Mouse (Mus musculus): ENCODE data around the gene E130116L18Rik. TPM values are rescaled to one million over a fixed set of nuclear protein-coding genes. Genes with fewer than 3 reads are reported as not detected.
"Not testable (repeated sequence)": the region's sequence is repeated elsewhere in the genome, so short reads cannot be mapped to it uniquely, and the experiment has no call there.

The E130116L18Rik gene
- polyA plus RNA-seq, 1 experiment: not detected

DNA sequence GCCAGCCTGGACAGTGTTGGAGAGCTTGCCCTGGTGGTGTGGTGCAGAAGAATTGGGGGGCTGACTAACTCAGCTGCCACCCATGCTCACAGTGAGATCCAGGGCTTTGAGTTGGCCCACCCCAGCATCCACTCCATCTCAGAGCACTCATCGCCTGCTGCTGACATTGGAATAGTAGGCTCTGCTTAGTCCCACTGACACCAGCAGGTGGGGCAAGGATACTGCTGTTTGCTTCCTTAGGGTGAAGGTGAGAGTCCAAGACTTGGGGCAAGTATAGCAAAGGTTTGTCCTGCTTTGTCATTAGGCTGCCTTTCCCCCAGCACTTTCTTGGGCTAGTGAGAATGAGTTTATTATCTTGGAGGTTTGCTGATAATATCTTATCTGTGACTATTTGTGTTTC lies 34.2 kb downstream of the E130116L18Rik start:
- TF ChIP-seq POLR2A (IDR thresholded peaks at IDR 0.05; ENCODE audit: insufficient read depth, low read depth, low read length) (no peak), CTCF (IDR thresholded peaks at IDR 0.05; ENCODE audit: insufficient read depth, low read depth, low read length) (no peak)
- Histone ChIP-seq H3K27ac (ENCODE audit: insufficient read depth, low read depth, low read length) (no peak overlapping the region), H3K4me3 (ENCODE audit: insufficient read depth, low read depth, low read length) (no peak overlapping the region), H3K4me1 (ENCODE audit: control insufficient read depth, insufficient read depth, low read length) (no peaks in the 10 kb centered on the region)
- WGBS: 67% methylated on average over 1 of the region's 1 CpGs

DNA sequence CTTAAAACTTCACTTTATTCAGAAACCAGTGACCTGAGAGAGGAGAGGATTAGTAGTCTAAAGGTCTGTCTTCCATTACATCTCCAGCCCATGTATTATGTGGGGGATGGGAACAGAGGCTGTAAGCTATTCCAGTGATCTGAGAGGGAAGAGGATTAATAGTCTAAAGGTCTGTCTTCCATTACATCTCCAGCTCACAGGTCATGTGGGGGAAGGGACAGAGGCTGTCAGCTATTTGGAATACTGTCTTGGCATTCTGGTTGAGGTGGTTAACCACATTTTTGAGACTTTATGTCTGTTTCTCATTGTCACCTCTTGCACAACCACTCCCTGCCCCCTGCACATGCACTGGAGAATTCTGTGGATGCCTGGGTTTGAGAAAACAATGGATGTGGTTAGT lies 35.2 kb downstream of the E130116L18Rik start:
- H3K27ac ChIP-seq (ENCODE audit: insufficient read depth, low read depth, low read length): no peak overlapping the region
- TF ChIP-seq POLR2A (IDR thresholded peaks at IDR 0.05; ENCODE audit: insufficient read depth, low read depth, low read length) (no peak), CTCF (IDR thresholded peaks at IDR 0.05; ENCODE audit: insufficient read depth, low read depth, low read length) (no peak)

DNA sequence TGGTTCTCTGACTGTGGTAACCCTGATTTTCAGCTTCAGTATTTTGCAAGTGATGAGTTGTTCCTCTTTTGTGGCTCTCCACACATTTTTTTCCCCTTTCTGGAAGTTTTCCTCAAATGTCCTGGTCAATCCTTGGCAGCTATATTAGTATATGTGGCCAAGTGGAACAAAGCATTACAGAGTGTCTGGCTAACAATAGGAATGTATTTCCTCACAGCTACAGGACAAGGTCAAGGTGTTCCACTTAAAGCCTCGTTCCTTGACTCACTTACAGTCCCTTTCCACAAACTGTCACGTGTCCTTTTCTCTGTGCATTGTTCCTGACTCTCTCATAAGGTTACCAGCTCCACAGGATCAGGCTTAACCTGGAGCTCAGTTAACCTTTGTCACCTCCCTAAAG lies 38.4 kb downstream of the E130116L18Rik start:
- Histone ChIP-seq H3K4me3 (ENCODE audit: insufficient read depth, low read depth, low read length) (no peak overlapping the region), H3K27ac (ENCODE audit: insufficient read depth, low read depth, low read length) (no peak overlapping the region), H3K4me1 (ENCODE audit: control insufficient read depth, insufficient read depth, low read length) (no peaks in the 10 kb centered on the region)
- TF ChIP-seq CTCF (IDR thresholded peaks at IDR 0.05; ENCODE audit: insufficient read depth, low read depth, low read length) (no peak), POLR2A (IDR thresholded peaks at IDR 0.05; ENCODE audit: insufficient read depth, low read depth, low read length) (no peak)
- WGBS: 68% methylated on average over 2 of the region's 2 CpGs

More for the DNA sequence above, 35.2 kb downstream of the E130116L18Rik start:
- Histone ChIP-seq H3K4me1 (ENCODE audit: control insufficient read depth, insufficient read depth, low read length) (no peaks in the 10 kb centered on the region), H3K4me3 (ENCODE audit: insufficient read depth, low read depth, low read length) (no peak overlapping the region)

DNA sequence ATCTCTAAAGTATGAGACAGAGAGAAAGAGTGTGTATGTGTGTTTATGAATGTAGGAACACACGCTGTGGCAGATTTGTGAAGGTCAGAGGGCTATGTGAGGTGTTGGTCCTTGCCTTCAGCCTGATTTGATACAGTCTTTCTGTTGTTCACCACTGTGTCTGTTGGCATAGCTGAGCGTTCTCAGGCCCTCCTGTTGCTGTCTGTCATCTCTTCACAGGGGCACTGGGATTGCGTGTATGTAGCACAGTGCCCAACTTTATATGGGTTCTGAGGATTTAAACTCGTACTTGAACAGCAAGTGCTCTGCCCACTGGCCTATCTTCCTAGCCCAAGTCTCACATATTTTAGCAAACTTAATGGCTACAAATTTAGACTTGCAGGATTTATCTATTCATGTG lies 39.4 kb downstream of the E130116L18Rik start:
- TF ChIP-seq CTCF (IDR thresholded peaks at IDR 0.05; ENCODE audit: insufficient read depth, low read depth, low read length) (no peak), POLR2A (IDR thresholded peaks at IDR 0.05; ENCODE audit: insufficient read depth, low read depth, low read length) (no peak)
- WGBS: 90% methylated on average over 4 of the region's 4 CpGs
- H3K27ac ChIP-seq (ENCODE audit: insufficient read depth, low read depth, low read length): no peak overlapping the region
- H3K4me1 ChIP-seq (ENCODE audit: control insufficient read depth, insufficient read depth, low read length): no peaks in the 10 kb centered on the region
- no peak overlapping the region for H3K4me3 ChIP-seq (ENCODE audit: insufficient read depth, low read depth, low read length)

DNA sequence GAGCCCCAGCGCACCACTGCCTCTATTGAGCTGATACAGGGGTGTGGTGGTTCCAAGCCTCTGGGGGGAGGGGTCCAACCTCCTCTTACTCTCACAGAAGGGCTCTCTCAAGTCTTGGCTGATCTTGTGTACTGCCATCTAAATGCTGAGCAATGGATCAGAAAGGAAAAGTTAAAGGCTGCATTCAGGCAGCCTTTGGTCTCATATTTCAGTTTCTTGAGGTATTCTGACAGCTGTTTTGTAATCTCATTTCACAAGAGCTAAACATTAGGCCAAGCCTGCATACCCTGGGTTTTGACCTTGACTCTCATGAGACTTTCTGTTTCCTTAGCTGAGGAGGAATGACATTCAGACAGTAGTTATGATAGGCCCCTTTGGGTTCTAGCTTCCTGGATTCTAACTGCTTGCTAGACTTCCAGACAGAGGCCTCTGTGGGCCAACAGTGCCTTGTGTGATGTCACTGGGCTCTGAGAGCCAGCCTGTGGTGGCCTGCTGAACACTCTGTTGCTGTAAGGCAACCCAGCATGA lies 41.9 kb downstream of the E130116L18Rik start, which contains the start of gene Galntl5:
Gene Galntl5 (plus strand): TSS at position 457 of the 528 bp plus-strand sequence.
- H3K4me3 ChIP-seq (ENCODE audit: insufficient read depth, low read depth, low read length): no peak within 1 kb of the TSS
- WGBS: 97% methylated on average over 1 of the region's 1 CpGs
- no peak within 1 kb of the TSS for H3K27ac ChIP-seq (ENCODE audit: insufficient read depth, low read depth, low read length)
- H3K4me1 ChIP-seq (ENCODE audit: control insufficient read depth, insufficient read depth, low read length): no peaks in the 10 kb centered on the region
- no peak for TF ChIP-seq POLR2A (IDR thresholded peaks at IDR 0.05; ENCODE audit: insufficient read depth, low read depth, low read length)
- no peak for TF ChIP-seq CTCF (IDR thresholded peaks at IDR 0.05; ENCODE audit: insufficient read depth, low read depth, low read length)

DNA sequence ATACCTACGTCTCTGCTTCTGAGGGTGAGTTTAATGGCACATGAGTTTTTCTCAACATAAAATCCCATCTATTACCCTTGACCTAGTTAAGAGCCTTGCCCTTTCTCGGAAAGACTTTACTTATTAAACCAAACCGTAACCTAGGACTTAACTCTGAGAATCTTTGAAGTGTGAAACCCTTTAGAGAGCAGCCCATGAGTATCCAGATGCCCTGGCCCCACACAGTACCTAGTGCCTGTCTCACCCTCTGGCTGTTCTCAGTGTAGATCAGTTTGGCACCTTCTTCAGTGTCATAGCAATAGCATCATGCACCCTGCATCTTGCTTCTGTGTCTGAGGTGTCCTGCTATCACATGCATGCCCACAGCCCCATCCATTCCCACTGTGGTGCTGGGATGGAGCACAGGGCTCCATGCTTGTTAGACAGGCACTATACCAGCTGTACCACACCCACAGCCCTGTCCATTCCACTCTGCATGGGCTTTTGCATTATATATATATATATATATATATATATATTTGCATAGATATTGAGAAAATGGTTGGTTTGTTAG lies 42.9 kb downstream of the E130116L18Rik start:
- H3K4me1 ChIP-seq (ENCODE audit: control insufficient read depth, insufficient read depth, low read length): no peaks in the 10 kb centered on the region
- 93% methylated on average over 3 of the region's 3 CpGs for WGBS
- TF ChIP-seq POLR2A (IDR thresholded peaks at IDR 0.05; ENCODE audit: insufficient read depth, low read depth, low read length): no peak
- TF ChIP-seq CTCF (IDR thresholded peaks at IDR 0.05; ENCODE audit: insufficient read depth, low read depth, low read length): no peak
- H3K4me3 ChIP-seq (ENCODE audit: insufficient read depth, low read depth, low read length): no peak overlapping the region
- no peak overlapping the region for H3K27ac ChIP-seq (ENCODE audit: insufficient read depth, low read depth, low read length)

DNA sequence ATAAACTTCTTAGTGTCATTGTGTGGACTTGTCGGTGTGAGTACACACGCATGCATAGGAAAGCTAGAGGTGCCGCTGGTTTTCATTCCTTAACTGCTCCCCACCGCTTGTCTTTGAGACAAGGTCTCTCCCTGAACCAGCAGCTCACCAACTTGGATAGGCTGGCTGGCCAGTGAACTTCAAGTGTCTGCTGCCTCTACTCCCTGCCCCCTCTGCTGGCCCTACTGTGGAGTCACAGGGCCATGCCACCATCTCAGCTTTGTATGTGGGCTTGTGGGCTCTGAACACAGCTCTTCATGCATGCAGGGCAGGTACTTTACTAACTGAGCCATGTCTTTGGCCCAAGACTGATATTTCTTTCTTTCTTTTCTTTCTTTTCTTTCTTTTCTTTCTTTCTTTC lies 43.7 kb downstream of the E130116L18Rik start:
- TF ChIP-seq POLR2A (IDR thresholded peaks at IDR 0.05; ENCODE audit: insufficient read depth, low read depth, low read length) (no peak), CTCF (IDR thresholded peaks at IDR 0.05; ENCODE audit: insufficient read depth, low read depth, low read length) (no peak)
- Histone ChIP-seq H3K4me3 (ENCODE audit: insufficient read depth, low read depth, low read length) (no peak overlapping the region), H3K4me1 (ENCODE audit: control insufficient read depth, insufficient read depth, low read length) (no peaks in the 10 kb centered on the region), H3K27ac (ENCODE audit: insufficient read depth, low read depth, low read length) (no peak overlapping the region)
- WGBS: 99% methylated on average over 4 of the region's 4 CpGs

DNA sequence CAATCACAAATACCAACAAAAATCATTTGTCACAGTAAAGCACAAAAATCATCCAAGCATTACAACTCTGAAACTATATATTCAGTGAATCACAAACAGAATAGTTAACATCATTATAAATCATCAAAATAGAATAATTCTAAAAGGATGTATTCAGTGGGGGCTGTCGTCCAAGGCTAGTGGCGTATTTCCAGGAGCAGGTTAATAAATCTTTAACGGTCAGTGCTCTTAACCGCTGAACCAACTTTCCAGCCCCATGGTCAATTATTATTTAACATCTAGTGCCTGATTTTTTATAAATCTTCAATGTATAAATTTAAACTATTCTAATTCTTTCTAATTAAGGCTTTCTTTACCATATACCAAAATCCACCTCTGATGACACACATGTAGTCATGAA lies 44.4 kb downstream of the E130116L18Rik start:
- not testable (repeated sequence) for H3K4me1 ChIP-seq (ENCODE audit: control insufficient read depth, insufficient read depth, low read length); H3K27ac ChIP-seq (ENCODE audit: insufficient read depth, low read depth, low read length); H3K4me3 ChIP-seq (ENCODE audit: insufficient read depth, low read depth, low read length)
- WGBS: 90% methylated on average over 4 of the region's 4 CpGs

DNA sequence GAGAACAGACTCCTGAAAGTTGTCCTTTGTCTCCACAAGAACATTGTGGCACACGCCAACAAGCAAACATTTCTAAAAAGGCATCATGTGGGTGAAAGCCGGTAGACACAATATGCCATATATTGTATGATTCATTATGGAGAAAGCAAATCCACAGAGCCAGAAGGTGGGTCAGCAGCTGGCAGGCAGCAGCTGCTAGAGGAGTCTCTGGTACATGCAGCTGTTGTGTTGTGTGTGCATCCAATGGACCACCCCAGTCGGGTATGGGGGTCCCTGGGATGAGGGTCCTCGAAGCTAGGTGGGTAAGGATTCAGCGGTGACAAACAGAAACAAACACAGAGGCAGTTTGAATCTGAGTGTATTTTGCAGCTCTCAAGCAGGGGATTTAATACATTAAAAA lies 45.0 kb downstream of the E130116L18Rik start:
- not testable (repeated sequence) for H3K4me1 ChIP-seq (ENCODE audit: control insufficient read depth, insufficient read depth, low read length); H3K4me3 ChIP-seq (ENCODE audit: insufficient read depth, low read depth, low read length); H3K27ac ChIP-seq (ENCODE audit: insufficient read depth, low read depth, low read length)
- WGBS: 92% methylated on average over 5 of the region's 5 CpGs

Other genes starting within 250 kb of the E130116L18Rik start
- gene Prkag2, start 122.5 kb downstream of the E130116L18Rik start, polyA plus RNA-seq (2012; ENCODE audit: insufficient read depth, insufficient read length, low replicate concordance, missing spikeins): not detected in 2 replicates
- gene Galntl5, start 41.7 kb downstream of the E130116L18Rik start, polyA plus RNA-seq (2012; ENCODE audit: insufficient read depth, insufficient read length, low replicate concordance, missing spikeins): not detected in 2 replicates
- gene Galnt11, start 1.2 kb downstream of the E130116L18Rik start, polyA plus RNA-seq (2012; ENCODE audit: insufficient read depth, insufficient read length, low replicate concordance, missing spikeins): not detected in 2 replicates

Measured in olfactory bulb, adult 2 months (tissue).